Mouse (Mus musculus) embryo, embryonic 11 days (tissue): ENCODE measurements around the gene Lifr.

ENCODE experiments used
- DNase-seq: peaks from one replicate; pipeline ENCODE4 v3.0.0-alpha.2; 2015

Lifr gene

DNA sequence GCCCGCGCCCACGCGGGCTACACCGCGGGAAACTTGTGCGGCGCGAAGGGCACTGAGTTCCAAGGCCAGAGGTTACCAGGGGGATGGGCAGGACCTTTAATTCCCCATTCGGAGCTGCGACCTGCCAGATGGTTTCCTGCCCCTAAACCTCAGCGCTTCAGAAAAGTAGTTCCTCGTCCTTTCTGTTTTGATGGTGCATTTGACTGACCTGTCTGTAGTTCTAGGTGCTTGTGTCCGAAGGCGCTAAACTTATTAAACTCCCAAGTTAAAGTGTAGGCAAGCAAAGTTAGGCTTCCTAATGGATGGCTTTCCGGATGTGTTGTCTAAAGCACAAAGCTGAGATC, 39.5 kb downstream of the Lifr start:
- DNase-seq: peak; percentile 34

DNA sequence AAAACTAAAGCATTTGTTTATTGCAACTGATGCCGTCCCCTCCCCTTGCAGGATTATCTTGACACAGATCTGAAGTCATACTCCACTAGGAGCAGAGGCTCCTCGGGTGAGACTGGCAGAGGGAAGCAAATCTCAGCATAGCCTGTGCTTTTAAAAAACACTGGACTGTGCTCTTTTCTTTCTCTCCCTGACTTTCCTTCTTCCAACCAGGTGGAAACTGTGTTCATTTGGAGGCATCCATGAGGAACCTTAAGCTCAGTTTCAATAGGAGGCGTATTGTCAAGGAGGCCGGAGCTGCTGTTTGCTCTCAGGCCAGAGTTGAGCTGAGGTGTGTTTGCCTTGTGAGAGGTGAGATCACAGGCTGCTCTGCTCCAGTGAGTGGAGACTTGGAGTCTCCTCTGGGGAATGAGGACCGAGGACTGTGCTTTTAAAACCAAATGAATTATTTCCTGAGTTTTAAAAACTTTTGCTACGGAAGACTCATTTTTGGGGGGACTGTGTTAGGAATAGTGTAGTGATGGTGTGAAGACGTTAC, 40.3 kb downstream of the Lifr start:
- peak; percentile 17 for DNase-seq

DNA sequence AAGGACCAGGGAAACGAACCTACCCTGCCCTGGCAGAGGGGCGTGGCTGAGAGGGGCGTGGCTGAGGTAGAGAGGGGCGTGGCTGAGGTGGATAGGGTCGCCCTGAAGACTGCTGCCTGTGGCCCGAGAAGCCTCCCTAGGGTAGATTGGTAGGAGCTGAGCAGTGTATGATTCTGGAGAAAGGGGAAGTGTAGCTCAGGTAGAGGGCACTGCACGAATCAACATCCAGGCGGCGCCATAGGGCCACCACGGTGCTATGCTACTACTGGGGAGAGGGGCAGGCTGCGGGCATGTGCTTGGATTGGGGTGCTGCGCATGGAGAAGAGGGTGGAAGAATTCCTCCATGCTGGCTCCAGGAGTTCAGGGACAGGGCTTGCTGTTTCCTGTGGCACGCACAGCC, 42.3 kb downstream of the Lifr start:
- no peak for DNase-seq

DNA sequence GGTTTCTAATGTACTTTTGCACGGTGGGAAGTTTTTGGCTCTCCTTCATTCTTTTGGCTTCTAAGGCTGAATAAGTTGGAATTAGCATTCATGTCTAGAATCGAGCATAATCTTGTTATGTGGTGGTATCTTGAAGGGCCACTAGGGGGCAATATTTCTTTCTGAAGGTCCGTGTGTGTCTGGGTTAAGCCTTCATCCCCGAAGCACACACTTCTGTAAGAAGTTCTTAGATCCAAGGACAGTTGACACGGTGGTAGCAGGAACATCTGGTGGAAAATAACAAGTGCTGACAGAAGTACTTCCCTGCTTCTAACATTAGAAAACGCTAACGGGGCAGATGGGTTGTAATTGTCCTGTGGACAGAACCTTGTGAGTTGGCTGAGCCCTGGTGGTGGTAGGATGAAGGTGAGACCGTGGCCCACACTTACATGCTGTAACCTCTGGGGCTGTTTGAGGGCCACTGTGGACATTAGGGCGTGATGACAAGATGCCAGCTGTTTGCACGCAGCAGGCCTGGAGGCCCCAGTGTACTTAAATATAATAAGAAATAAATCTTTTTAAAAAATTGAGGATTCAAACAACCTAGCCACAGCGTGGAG, 44.1 kb downstream of the Lifr start:
- peak; percentile 73 for DNase-seq

DNA sequence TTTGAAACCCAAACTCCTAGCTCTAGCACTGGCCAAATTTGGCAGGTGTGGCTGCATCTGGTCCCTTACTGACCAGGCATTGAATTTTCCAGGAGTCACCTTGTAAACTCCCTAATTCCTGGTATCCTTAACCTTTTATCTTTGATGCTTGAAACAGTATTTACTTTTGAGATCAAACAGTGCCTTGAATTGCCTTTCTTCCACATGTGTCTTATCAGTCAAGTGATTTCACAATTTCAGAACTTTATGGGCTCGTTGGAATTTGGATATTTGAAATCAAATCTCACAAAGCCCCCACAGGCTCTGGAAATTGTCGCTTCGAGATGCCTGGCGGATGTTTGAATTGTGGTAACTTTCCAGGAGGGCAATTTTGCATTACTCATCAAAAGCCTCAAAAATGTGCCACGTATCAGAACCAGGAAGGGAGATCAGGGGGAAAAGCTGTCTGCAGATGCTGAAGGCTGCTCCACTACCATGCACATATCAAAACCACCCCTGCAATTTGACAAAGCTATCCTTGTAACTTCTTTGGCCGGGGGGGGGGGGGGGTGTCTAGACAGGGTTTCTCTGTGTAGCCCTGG, 45.7 kb downstream of the Lifr start:
- DNase-seq: no peak

DNA sequence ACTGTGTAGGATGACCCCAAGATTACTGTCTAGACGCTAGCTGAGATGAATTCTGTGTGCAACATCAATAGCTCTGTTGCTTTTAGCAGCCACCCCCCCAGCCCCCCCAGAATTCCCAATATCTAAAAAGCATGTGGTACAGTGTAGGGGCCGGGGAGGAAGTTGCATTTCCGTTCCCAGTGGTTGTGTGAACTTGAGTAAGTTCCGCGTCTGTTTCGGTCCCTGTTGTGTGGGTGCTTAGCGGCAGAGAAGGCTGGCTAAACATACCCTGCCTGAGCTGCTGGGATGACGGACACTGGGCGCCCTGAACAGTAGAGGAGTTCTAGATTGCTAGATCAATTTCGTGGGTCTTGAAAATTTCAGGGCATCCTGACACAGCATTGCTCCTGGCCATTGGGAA, 46.5 kb downstream of the Lifr start:
- no peak for DNase-seq

DNA sequence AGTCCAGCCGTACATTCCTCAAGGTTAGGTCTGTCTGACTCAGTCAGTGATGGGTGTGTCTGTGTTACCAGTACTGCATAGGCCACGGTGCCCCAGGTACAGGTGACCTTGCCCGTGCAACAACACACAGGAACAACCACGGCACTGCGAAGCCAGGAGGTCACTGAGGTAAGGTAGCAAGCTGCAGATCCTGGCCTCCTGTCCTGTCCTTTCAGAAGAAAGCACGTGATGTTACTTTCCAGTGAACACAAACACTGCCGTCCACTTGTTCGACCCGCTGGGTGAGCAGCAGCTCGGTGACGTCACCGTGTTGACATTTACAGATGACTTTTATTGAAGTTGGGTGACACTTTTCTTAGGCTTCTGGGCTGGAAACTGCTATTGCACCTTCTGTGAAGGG, 47.2 kb downstream of the Lifr start:
- no peak for DNase-seq

DNA sequence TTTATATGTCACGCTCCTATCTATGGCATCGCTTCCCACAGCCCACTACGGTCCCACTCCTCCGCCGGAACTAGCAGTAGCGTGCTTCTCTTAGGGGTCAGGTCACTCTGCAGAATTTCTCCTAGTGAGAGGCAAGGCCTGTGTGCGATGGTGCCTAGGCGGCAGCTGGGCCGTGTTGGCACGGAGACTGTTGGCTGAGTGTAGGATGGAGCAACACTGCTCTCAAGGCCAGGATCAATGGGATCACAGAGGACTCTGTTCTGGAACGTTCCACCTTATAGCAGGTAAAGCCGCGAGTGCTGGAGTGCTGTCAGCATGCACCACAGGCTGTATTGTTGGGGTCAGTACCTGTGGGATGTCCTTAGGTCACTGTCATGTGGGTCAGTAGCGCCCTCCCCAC, 48.1 kb downstream of the Lifr start:
- DNase-seq: no peak

DNA sequence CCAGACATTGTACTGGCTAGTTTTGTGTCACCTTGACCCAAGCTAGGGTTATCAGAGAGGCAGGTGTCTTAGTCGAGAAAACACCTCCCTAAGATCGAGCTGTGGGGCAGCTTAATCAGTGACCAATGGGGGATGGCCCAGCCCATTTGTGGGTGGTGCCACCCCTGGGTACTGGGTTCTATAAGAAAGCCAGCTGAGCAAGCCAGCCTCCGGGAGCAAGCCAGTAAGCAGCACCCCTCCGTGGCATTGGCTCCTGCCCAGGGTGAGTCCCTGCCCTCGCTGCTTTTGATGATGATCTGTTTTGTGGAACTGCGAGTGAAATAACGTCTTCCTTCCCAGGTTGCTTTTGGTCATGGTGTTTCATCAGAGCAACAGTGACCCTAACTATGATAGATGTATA, 49.9 kb downstream of the Lifr start:
- DNase-seq: no peak

DNA sequence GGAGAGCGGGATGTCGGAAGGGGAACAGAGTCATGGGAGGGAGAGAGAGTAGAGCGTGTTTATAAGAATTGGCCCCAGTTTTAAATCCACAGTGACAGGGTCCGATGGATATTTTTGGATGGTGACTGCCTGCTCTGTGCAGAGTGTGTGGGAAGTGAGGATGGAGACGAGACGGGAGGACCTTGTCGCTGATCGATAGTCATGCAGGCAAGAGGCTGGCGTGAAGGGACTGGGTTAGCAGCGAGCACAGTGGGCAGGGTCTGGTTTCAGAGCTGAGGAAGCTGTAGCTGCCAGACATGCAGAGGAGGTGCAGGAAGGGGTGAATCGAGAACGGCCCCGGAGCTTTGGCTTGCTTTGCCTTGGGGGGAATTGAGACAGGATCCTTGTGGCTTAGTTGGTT, 50.8 kb downstream of the Lifr start:
- DNase-seq: no peak

DNA sequence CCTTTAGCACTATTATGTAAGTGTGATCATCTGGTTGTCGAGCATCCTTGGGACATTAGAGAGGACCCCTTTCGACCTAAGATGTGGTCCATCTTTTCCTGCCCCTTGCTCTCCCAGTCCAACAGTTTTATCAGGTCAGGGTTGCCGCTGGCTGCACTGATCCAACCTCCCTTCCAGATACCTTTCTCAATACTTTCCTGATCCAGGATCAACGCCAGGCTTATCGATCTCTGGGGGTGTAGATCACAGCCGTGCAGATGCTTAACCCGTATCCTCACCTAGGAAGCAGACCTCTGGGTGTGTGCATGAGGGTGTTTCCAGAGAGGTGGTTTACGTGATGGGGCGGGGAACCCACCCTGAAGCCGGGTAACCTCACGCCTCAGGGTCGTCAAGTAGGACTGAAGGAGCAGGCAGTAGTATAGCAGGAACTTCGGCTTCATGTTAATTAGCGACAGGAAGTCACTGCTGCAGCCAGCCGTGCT, 53.3 kb downstream of the Lifr start:
- DNase-seq: no peak

DNA sequence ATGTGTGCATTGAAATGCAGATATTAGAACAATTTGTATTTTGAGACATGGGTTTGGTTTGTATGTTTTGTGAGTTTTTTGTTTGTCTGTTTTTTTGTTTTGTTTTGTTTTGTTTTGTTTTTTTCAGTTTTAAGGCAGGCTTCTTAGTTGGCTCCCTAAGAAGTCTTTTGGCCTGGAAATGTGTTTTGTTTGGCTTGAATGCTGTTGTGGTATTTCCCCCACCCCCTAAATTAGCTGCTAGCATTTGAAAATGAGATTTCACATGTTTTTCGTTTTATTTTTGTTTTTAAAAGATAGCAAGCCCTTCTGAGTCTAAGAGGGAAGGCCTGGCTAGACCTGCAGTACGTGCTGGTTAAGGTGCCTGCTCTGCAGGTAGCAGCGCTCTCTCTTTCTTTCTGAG, 54.1 kb downstream of the Lifr start:
- no peak for DNase-seq

DNA sequence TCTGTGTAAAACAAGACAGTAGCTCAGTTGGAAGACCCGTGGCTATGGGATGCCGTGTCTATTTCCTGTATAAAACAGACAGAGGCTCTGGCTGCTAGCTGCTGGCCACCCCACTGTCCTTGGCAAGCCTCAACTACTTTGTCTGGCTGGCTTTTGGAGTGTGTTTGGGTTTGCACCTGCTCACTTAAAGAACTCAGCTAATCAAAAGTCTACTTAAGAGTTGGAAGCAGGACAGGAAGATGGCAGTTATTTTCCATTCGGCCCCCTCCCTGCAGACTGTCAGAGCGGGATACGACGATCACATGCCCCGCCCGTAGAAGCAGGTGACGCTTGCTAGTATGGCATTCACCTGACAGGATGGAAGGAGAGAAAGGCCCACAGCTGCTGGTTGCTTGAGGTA, 54.5 kb downstream of the Lifr start:
- no peak for DNase-seq

DNA sequence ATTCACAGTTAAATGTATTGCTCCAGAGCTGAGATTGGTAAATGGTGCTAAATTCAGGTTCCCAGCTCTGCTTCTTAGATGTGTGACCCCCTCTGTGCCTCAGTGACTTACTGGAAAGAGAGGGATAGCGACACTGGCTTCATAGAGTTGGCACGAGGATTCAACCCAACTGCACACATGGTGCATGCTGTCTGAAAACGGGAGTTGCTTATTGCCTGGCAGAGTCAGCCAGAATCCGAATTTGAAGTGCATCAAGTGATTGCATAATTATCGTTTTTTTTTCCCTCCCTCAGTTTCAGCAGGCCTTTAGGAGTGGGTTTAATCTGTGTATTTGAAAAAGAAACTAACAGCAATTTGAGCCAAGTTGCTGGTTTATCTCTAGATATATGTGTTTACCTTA, 55.1 kb downstream of the Lifr start:
- DNase-seq: no peak

DNA sequence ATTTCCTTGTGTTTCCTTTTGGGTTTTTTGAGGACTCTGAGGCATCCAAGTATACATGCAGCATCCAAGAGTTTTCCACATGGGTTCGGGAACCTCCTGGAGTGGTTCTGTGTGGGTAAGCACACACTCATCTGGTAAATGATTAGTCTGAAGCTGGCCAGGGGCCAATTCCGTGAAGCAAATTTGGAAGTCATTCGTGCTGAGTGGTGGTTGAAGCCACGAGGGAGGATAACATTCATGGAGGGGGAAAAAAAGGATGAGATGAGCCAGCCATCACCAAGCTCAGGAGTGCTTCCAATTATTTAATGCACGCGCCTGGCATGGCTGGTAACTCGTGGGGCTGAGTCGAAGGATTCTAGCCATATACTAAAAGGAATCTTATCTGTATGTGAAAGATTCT, 56.1 kb downstream of the Lifr start:
- no peak for DNase-seq

DNA sequence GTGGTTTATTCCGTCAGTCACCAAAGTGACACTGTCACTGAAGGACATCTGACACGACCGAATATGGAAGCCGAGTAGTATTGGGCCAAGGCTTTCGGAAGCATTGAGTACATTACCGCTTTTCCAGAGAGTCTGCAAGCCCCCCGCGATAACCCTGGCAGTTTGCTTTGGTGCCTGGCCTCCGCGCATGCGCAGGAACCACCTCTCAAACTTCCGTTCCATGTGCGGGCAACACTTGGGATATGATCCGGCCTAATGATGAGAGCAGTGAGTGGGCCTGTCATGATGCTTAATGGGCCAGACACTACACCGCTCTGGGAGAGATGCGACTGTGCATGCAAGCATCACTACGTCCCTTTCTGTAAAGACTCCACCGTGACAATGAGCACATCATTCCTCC, 59.4 kb downstream of the Lifr start:
- no peak for DNase-seq

DNA sequence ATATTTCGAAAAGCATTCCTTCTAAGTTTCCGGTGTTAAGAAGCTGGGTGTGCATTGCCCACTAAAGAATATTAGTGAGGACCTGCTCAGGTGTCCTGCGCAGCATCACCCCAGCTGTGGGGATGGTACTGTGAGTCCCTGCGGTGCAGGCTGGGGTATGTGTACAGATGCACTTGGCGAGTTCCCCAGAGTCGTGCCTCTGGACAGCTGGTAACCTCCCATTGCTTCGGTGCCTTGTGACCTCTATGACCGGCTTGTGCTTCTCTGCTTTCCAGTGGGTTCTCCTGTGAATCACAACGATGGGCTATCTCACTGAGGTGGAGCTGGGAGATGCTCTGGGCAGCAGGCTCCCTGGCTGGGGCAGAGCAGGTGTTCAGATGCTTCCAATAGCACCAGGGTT, 60.2 kb downstream of the Lifr start:
- no peak for DNase-seq

DNA sequence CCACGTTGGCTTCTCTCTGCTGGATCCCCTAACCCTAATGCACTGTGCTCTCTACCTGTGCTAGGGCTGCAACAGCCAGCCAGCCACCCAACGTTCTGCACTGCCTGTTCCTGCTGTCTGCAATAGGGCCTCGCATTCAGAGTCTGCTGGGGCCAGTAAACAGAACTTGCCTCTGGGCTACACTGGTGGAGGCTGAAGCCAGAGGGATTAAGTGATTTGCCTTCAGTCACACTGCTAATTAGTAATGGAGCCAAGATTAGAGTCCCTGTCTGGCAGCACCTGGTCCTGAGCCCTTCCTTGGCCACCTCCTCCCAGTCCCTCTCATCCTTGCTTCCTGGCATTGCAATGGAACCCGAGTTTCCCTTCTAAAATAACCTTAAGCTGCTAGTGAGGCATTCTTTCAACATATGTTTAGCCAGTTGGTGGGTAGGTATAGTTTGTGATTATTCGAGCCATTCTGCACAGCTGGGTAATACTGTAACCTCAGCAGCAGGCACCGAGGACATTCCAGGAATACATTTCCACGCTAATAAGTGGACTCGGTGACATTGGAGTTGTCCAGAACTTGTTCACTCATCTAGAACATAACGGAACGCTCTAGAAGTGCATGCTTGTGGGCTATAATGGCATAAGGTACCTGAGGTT, 61.8 kb downstream of the Lifr start:
- no peak for DNase-seq

DNA sequence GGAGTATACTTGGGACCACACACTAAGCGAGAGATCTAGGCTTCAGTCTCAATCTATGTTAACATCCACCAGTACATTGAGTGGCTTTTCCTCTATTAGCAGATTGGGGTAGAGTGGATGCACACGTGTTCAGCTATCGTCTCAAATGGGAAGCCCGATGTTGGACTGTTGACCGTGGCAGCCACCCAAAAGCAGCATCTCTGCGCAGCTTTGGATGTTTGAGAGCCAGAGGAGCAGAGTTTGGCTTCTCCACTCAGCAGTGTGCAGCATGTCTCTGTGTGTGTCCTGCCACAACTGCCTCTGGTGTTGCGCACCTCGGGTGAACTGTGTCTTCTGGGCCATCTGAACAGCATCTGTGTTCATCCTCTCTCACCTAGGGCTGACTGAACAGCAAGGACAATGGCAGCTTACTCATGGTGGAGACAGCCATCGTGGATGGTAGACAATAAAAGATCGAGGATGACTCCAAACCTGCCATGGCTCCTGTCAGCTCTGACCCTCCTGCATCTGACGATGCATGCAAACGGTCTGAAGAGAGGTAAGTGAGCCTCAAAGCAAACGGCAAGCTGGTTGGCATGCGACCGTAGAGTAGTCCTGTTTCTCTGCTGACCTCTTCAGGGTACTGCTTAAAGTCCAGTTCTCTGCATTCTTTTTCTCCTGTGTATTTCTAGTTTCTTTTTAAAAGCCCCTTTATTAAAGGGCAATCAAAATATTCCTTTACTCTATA, 63.8 kb downstream of the Lifr start:
- no peak for DNase-seq

DNA sequence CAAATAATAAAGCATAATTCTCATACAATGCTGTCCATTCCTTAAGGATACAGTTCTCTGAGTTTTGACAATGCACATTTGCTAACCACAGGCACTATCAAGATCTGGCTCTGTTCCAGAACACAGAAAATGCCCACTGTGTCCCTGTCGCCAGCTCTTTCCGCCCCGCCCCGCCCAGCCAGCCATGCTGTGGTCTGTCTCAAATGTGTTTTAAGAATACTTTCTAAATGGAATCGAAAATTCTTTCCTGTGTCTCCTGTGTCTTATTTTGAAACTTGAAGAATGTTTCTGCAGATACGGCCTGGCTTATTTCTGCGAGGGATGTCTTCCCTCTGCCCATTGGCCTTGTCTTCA, 64.3 kb downstream of the Lifr start:
- no peak for DNase-seq

DNA sequence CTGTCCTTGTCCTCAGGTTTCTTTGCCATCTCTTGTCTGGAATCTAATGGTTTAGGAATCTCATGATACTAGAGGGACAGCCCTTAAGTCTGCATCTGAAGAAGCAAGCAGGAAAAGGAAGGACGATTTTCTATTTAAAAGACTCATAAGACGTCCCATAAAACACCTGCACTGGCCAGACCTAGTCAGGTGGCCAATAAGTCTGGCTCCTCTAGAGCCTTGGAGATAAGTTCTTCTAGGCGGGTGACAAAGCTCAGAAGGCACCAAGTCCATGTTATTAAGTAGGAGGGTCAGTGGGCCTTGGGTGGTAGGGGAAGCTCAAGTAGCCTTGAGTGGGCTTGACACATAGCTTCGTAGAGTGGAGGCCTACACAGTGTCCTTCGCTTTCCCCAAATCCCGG, 67.2 kb downstream of the Lifr start:
- no peak for DNase-seq

DNA sequence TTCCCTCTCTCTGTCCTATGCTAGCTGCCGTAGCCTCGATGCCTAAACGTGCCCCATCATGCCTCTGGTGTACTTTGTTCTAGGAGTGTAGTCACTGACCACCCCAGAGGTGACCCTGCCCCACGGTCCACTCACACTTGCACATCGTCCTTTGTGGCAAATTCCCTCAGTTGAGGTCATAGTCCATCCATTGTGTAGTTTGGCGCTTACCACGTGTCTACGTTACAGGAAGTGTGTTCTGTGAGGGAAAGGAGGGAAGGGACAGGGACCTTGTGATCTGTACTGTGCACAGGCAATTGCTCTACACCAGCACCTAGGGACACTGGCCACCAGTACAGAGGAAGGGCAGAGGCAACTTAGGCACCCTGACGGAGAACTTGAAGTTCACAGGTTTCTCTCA, 69.5 kb downstream of the Lifr start:
- DNase-seq: no peak

DNA sequence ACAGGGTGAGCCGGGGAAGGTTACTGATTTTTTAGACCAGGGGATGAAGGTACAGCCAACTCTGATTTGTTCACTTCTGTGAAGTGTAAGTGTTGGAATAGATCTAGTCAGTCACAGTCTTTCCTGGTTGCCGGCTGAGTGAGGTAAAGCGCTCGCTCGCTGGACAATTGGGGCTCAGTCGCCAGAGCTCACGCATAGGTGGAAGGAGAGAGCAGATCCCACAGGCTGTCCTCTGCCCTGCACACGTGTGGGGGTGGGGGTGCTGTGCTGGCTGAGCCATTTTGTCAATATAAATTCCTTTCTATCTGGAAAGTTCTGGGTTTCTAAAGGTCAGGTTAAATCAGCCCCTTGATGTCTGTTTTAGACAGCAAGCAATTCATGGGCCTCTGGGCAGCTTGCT, 69.9 kb downstream of the Lifr start:
- DNase-seq: no peak

DNA sequence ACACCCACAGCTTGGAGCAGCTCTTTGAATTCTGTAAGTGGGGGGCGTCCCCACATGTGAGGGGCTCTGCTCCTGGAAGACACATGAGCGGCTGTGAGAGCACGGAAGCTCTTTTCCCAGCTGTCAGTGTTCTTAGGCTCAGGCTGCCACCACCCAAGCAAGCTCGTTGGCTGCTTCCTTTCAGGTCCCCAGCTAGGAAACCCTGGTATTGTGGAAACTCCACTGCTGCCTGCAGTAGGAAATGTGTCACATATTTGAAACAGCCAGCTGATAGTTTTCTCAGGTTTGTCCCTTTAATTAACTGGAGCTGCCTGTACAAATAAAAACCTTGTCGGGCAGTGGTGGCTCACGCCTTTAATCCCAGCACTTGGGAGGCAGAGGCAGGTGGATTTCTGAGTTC, 73.4 kb downstream of the Lifr start:
- DNase-seq: no peak
